Mouse (Mus musculus): ENCODE measurements around the gene Kcnk12.

Gene Kcnk12

GRCm38 (mm10) chr17:87698996-87699765, 98.6 kb downstream of the Kcnk12 start:
- DNase-seq (ENCODE audit: low spot score): no peak

- DNase-seq (ENCODE audit: low spot score): no peak
Measured at GRCm38 (mm10) chr17:87696814-87697213, 101.0 kb downstream of the Kcnk12 start.

GRCm38 (mm10) chr17:87695874-87696465, 101.8 kb downstream of the Kcnk12 start:
- DNase-seq (ENCODE audit: low spot score): no peak
